Mouse (Mus musculus): ENCODE measurements around the gene Htr5a. TPM values are rescaled to one million over a fixed set of nuclear protein-coding genes. Genes with fewer than 3 reads are reported as not detected.

Htr5a gene
- total RNA-seq, 2 experiments from 2014 or later: 13.8 to 14.3 TPM

- DNase-seq (ENCODE audit: low spot score in 2 of 2): no peak
- intact Hi-C loops (cut with DNase I): no loop called here
Observed at GRCm38 (mm10) chr5:27879726-27880125, 37.8 kb downstream of the Htr5a start.

- intact Hi-C loops (cut with DNase I): no loop called here
- no peak for DNase-seq (ENCODE audit: low spot score in 2 of 2)
Observed at GRCm38 (mm10) chr5:27880329-27881036, 38.5 kb downstream of the Htr5a start.

GRCm38 (mm10) chr5:27881261-27881660, 39.3 kb downstream of the Htr5a start:
- DNase-seq (ENCODE audit: low spot score in 2 of 2): no peak
- intact Hi-C loops (cut with DNase I): no loop called here

GRCm38 (mm10) chr5:27888080-27888479, 46.1 kb downstream of the Htr5a start:
- no peak for DNase-seq (ENCODE audit: low spot score in 2 of 2)
- intact Hi-C loops (cut with DNase I): no loop called here

- intact Hi-C loops (cut with DNase I): no loop called here
- DNase-seq (ENCODE audit: low spot score in 2 of 2): no peak
Observed at GRCm38 (mm10) chr5:27895961-27896360, 54.0 kb downstream of the Htr5a start.

GRCm38 (mm10) chr5:27899756-27900155, 57.8 kb downstream of the Htr5a start:
- intact Hi-C loops (cut with DNase I): no loop called here
- DNase-seq (ENCODE audit: low spot score in 2 of 2): no peak

- intact Hi-C loops (cut with DNase I): no loop called here
- DNase-seq (ENCODE audit: low spot score in 2 of 2): no peak
Observed at GRCm38 (mm10) chr5:27900186-27900585, 58.2 kb downstream of the Htr5a start.

Other genes with a start within 250 kb of the Htr5a start
- 10 to 100 TPM; 45.1 to 51.7 TPM for gene Paxip1, start 50.5 kb upstream of the Htr5a start, total RNA-seq (2021)
- gene Insig1, start 229.2 kb downstream of the Htr5a start, total RNA-seq (2021): 10 to 100 TPM; 68.1 to 74.9 TPM

Measured in left cerebral cortex, postnatal 25 days (tissue).